Mouse (Mus musculus) gastrocnemius, adult 2 months (tissue): Measurements from ENCODE around the gene Lrrc23. TPM values are rescaled to one million over a fixed set of nuclear protein-coding genes. Genes with fewer than 3 reads are reported as not detected.

Source experiments
- DNase-seq: peaks from one replicate; pipeline ENCODE4 v3.0.0; 2022
- H3K27ac ChIP-seq: fragments of 200-600 bp; 2 replicates; pipeline ENCODE4 v1.8.1; 2022; ENCODE audit warnings: mild to moderate bottlenecking
- H3K4me3 ChIP-seq: fragments of 200-600 bp; 2 replicates; pipeline ENCODE4 v1.8.1; 2022; ENCODE audit warnings: mild to moderate bottlenecking, moderate library complexity
- CTCF ChIP-seq: fragments of 200-600 bp; IDR thresholded peaks from 2 replicates; pipeline ENCODE4 v1.8.1; 2022; ENCODE audit warnings: antibody characterized with exemption, mild to moderate bottlenecking, moderate library complexity
- intact Hi-C: fragments of 180-260 bp; cut with DNase I; formaldehyde crosslinking; loops from one replicate; pipeline ENCODE4 v1.15.1; 2025
- total RNA-seq, 2 experiments: library from RNA; stranded (reverse); gene quantifications; 2 replicates each; pipeline ENCODE4 v1.2.3; 2021

The Lrrc23 gene
- total RNA-seq, 2 experiments from 2014 or later, result 0.48 TPM; not detected in 1

GRCm38 (mm10) chr6:124757909-124758848 is 21.3 kb downstream of the Lrrc23 start:
- no peak for TF ChIP-seq CTCF
- peak overlapping the region; percentile 88 for H3K4me3 ChIP-seq
- peak overlapping the region; percentile 89 for H3K27ac ChIP-seq
- peak; percentile 54 for DNase-seq
- intact Hi-C loops, result loop anchor here (2.0 to 5.0 kb wide), 4 partner anchors 45 to 159 kb away; partner anchors contain the start of genes Emg1, Lpcat3, Phb2 and Spsb2

- Histone ChIP-seq H3K27ac (peak overlapping the region; percentile 89), H3K4me3 (peak overlapping the region; percentile 88)
- no peak for DNase-seq
- intact Hi-C loops, result loop anchor here (5.0 kb wide), 2 partner anchors 50 to 160 kb away; partner anchors contain the start of gene Spsb2
- TF ChIP-seq CTCF, result no peak
Observed at GRCm38 (mm10) chr6:124757351-124757880, 22.1 kb downstream of the Lrrc23 start.

DNA sequence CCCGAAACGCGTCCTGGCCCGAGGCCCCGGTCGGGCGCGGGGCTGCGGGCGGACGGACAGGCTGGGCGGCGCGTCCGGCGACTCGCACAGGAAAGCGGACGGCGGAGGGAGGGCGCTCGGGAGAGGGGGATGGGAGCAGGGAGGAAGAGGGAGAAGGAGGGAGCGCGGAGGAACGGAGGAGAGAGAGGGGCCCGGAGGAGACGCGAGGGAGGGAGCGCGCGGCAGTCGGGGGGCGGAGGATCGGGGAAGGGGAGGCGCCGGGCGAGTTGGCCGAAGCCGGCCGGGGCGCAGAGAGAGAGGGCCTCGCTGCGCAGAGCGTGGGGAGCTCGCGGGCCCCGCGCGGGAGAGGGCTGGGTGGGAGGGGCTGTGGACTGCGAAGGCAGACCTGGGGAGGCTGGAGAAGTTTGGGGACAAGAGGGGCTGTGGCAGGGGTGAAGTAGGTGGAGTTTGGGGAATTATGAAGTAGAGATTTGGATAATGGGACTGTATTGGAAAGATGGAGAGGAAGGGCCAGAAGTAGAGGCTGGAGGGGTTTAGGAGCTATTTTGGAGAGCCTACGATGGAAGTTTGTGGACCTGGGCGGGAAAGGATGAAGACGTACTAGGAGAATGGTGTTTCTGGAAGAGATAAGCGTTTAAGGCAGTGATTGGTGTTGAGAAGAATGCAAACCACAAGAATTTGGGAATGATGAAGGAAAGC is 22.7 kb downstream of the Lrrc23 start:
- no peak for TF ChIP-seq CTCF
- intact Hi-C loops, result loop anchor here (5.0 kb wide), 2 partner anchors 50 to 160 kb away; partner anchors contain the start of gene Spsb2

DNA sequence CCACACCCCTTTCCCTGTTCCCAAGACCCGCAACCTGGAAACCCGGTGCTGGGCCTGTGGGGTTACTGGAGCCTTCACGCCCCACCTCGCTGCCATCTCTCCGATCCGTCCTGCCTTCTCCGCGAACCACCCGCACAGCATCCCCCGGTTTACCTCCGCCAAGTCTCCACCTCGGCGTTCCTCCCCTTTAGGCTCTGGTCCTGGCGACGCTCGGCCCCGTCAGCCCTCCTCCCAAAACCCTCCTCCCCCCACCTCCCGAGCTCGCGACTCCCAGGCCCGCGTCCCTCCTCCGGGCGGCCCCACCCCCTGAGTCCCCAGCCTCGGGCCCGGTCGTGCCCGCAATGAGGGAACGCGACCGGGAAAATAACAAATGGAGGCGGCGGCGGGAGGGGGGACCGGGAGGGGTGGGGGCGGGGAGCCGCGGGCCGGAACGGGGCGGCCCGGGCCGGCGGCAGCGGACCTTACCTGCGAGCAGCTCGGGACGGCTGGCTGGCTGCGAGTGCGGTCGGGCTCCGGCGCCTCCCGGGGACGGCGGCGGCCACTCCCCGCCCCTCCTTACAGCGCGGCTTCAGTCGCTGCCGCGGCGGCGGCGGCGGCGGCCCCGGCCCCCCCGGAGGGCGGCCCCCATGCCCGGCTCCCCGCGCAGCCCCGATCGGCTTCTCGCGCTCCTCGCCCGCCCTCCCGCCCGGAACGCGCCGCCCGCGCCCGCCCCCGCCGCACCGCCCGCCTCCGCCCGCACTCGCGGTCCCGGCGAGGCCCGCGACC is 23.5 kb downstream of the Lrrc23 start, which contains the start of the genes Gm45234 and Atn1:
Gm45234 (minus strand) TSS at position 191 of the 765 bp plus-strand sequence.
Atn1 (minus strand) TSS at position 694 of the 765 bp plus-strand sequence.
- DNase-seq, result peak; percentile 87
- intact Hi-C loops, result loop anchor here (5.0 kb wide), 2 partner anchors 51 to 161 kb away; partner anchors contain the start of gene Spsb2
- no peak for TF ChIP-seq CTCF
- peak within 1 kb of the TSS; percentile 89 for H3K27ac ChIP-seq
- H3K4me3 ChIP-seq, result peak within 1 kb of the TSS; percentile 88

More for the DNA sequence above, 22.7 kb downstream of the Lrrc23 start:
- H3K27ac ChIP-seq, result peak overlapping the region; percentile 89
- peak overlapping the region; percentile 88 for H3K4me3 ChIP-seq
- DNase-seq, result peak; percentile 91

DNA sequence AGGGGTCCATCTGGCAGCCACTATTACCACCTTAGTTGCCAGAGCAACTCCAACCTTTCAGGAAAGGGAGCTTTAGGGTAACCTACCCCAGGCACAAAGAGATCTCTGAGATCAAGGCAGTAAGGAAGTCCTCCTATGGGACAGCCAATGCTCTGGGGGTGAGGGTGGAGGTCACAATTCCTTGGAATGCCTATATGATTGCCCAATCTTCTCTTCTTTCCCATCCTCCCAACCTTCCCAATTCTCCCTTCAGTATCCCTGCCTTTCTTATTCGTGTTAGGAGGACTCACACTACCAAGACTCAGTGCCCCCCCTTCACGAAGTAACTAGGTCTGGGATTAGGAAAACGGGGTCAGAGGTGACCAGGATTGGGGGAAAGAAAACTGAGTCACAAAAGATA is 24.2 kb downstream of the Lrrc23 start:
- intact Hi-C loops, result loop anchor here (5.0 kb wide), 2 partner anchors 52 to 162 kb away; partner anchors contain the start of gene Spsb2
- TF ChIP-seq CTCF, result no peak
- no peak for DNase-seq
- Histone ChIP-seq H3K27ac (peak overlapping the region; percentile 89), H3K4me3 (peak overlapping the region; percentile 88)

DNA sequence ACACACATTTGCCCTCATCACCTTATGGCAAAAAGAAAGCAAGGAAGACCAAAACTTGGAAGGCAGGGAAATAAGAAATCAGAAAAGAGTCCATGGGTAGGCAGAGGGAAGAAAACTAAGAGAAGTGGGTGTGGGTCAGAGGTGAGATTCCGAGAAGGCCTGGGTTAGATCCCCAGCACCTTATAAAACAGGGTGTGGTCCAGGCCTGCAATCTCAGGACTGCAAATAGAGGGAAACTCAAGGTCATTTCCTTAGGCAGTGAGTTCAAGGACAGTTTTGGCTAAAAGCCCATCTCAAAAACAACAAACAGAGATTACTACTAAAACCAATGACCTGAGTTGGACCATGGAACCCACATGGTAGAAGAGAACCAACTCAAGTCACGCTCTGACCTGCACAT is 25.7 kb downstream of the Lrrc23 start:
- Histone ChIP-seq H3K4me3 (no peak overlapping the region), H3K27ac (no peak overlapping the region)
- no peak for TF ChIP-seq CTCF
- intact Hi-C loops, result no loop called here
- no peak for DNase-seq

GRCm38 (mm10) chr6:124750405-124750804 is 29.1 kb downstream of the Lrrc23 start:
- intact Hi-C loops, result no loop called here
- Histone ChIP-seq H3K27ac (no peak overlapping the region), H3K4me3 (no peak overlapping the region)
- DNase-seq, result no peak
- no peak for TF ChIP-seq CTCF

- intact Hi-C loops, result loop anchor here (10.0 kb wide), 1 partner anchor 332 kb away; the partner anchor contains the start of gene Pex5
Observed at GRCm38 (mm10) chr6:124746654-124747632, 32.6 kb downstream of the Lrrc23 start.

GRCm38 (mm10) chr6:124746296-124746605 is 33.3 kb downstream of the Lrrc23 start:
- DNase-seq, result no peak
- intact Hi-C loops, result loop anchor here (10.0 kb wide), 1 partner anchor 331 kb away; the partner anchor contains the start of gene Pex5
- Histone ChIP-seq H3K4me3 (peak overlapping the region; percentile 86), H3K27ac (peak overlapping the region; percentile 98)
- TF ChIP-seq CTCF, result no peak

More at GRCm38 (mm10) chr6:124746654-124747632, 32.6 kb downstream of the Lrrc23 start:
- H3K27ac ChIP-seq, result peak overlapping the region; percentile 98; the same call in 1 of the 2 replicates
- DNase-seq, result peak; percentile 36
- peak overlapping the region; percentile 86 for H3K4me3 ChIP-seq
- TF ChIP-seq CTCF, result no peak

- intact Hi-C loops, result loop anchor here (10.0 kb wide), 1 partner anchor 331 kb away; the partner anchor contains the start of gene Pex5
- peak; percentile 97 for DNase-seq
- peak; percentile 98 for TF ChIP-seq CTCF
- H3K27ac ChIP-seq, result peak overlapping the region; percentile 98
- peak overlapping the region; percentile 86 for H3K4me3 ChIP-seq
Observed at GRCm38 (mm10) chr6:124745490-124746295, 33.8 kb downstream of the Lrrc23 start.
